Mouse (Mus musculus): ENCODE measurements around the gene Esm1. TPM values are rescaled to one million over a fixed set of nuclear protein-coding genes. Genes with fewer than 3 reads are reported as not detected.
"Not testable (repeated sequence)": the region's sequence is repeated elsewhere in the genome, so short reads cannot be mapped to it uniquely, and the experiment has no call there.

Esm1 gene
- polyA plus RNA-seq, 1 experiment from 2014 or later: 1.9 TPM

- ATAC-seq (ENCODE audit: insufficient number of reproducible peaks, insufficient read depth, low FRiP score, low TSS enrichment, low read depth): no peak
Measured at GRCm38 (mm10) chr13:113227666-113228463, 18.4 kb downstream of the Esm1 start.

GRCm38 (mm10) chr13:113242129-113242528, 32.7 kb downstream of the Esm1 start:
- Histone ChIP-seq H3K9me3 (no peaks in the 10 kb centered on the region), H3K4me3 (replicated peaks) (no peak overlapping the region), H3K4me1 (replicated peaks) (0 out of 2 replicates have a peak, but pooled peaks cover 5% of the 10 kb centered on the region), H3K36me3 (no peaks in the 10 kb centered on the region), H3K9ac (replicated peaks) (no peak overlapping the region), H3K27ac (no peak overlapping the region), H3K27me3 (no peaks in the 10 kb centered on the region), H3K4me2 (no peak overlapping the region)
- 47% methylated on average over 6 of the region's 6 CpGs for WGBS
- ATAC-seq (ENCODE audit: insufficient number of reproducible peaks, insufficient read depth, low FRiP score, low TSS enrichment, low read depth): no peak

More at GRCm38 (mm10) chr13:113227666-113228463, 18.4 kb downstream of the Esm1 start:
- WGBS: 86% methylated on average over 17 of the region's 17 CpGs
- no peaks in the 10 kb centered on the region for H3K9me3 ChIP-seq
- H3K4me3 ChIP-seq (replicated peaks): no peak overlapping the region
- H3K9ac ChIP-seq (replicated peaks): no peak overlapping the region
- H3K27ac ChIP-seq: no peak overlapping the region
- peaks cover 4% of the 10 kb centered on the region; the same call in 1 of the 2 replicates for H3K27me3 ChIP-seq
- H3K4me1 ChIP-seq (replicated peaks): no peaks in the 10 kb centered on the region
- no peak overlapping the region for H3K4me2 ChIP-seq
- H3K36me3 ChIP-seq: no peaks in the 10 kb centered on the region

DNA sequence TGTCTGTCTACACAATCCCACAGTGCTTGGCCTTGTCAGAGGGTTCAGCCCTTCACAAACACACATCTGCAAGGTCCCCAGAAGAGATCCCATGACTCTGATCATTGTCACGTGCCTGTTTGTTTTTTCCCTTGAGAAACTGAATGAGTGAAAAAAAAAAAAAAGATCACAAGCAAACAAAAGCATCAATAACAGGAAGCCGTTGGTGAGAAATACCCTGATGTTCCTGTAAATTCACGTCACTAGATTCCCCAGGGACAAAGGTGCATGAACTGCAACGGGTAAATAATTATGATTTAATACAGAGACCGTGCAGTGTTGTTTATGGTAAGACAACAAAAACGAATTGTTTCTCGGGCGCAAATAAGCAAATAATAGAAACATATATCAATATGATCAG, 35.6 kb downstream of the Esm1 start:
- Histone ChIP-seq H3K36me3 (no peaks in the 10 kb centered on the region), H3K27me3 (no peaks in the 10 kb centered on the region), H3K9me3 (no peaks in the 10 kb centered on the region), H3K4me1 (replicated peaks) (0 out of 2 replicates have a peak, but pooled peaks cover 5% of the 10 kb centered on the region), H3K4me2 (no peak overlapping the region), H3K27ac (no peak overlapping the region), H3K9ac (replicated peaks) (no peak overlapping the region), H3K4me3 (replicated peaks) (no peak overlapping the region)
- no peak for ATAC-seq (ENCODE audit: insufficient number of reproducible peaks, insufficient read depth, low FRiP score, low TSS enrichment, low read depth)
- WGBS: 84% methylated on average over 8 of the region's 8 CpGs

- H3K36me3 ChIP-seq; H3K9me3 ChIP-seq; H3K9ac ChIP-seq (replicated peaks); H3K4me1 ChIP-seq (replicated peaks); H3K4me3 ChIP-seq (replicated peaks); H3K4me2 ChIP-seq; H3K27ac ChIP-seq; H3K27me3 ChIP-seq; ATAC-seq (ENCODE audit: insufficient number of reproducible peaks, insufficient read depth, low FRiP score, low TSS enrichment, low read depth): not testable (repeated sequence)
- 77% methylated on average over 7 of the region's 7 CpGs for WGBS
Measured at GRCm38 (mm10) chr13:113252580-113252979, 43.1 kb downstream of the Esm1 start.

DNA sequence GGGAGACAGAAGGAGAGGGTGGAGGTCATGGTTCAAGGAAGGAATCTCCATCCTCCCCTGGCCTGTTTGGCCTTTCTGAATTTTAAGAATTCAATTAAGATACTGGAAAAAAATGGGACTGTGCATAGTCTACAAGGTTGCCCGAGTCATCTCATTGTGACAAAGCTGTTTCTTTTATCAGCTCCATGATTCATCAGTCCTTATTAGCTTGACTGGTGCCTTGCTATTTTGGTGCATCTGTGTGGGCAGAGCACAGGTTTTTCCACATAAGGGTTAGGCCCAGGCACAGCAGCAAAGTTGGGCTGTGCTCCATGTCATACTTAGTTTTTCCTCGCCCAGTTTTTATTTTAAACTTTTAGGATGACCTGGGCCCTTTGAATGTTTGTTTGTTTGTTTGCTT, 47.3 kb downstream of the Esm1 start:
- H3K9ac ChIP-seq (replicated peaks): no peak overlapping the region
- no peak overlapping the region for H3K4me3 ChIP-seq (replicated peaks)
- H3K27me3 ChIP-seq: no peaks in the 10 kb centered on the region
- no peaks in the 10 kb centered on the region for H3K36me3 ChIP-seq
- H3K4me1 ChIP-seq (replicated peaks): no peaks in the 10 kb centered on the region
- 86% methylated on average over 2 of the region's 2 CpGs for WGBS
- no peak overlapping the region for H3K27ac ChIP-seq
- H3K4me2 ChIP-seq: no peak overlapping the region
- H3K9me3 ChIP-seq: no peaks in the 10 kb centered on the region
- ATAC-seq (ENCODE audit: insufficient number of reproducible peaks, insufficient read depth, low FRiP score, low TSS enrichment, low read depth): no peak

- no peak for ATAC-seq (ENCODE audit: insufficient number of reproducible peaks, insufficient read depth, low FRiP score, low TSS enrichment, low read depth)
- no peaks in the 10 kb centered on the region for H3K4me1 ChIP-seq (replicated peaks)
- H3K9me3 ChIP-seq: no peaks in the 10 kb centered on the region
- no peak overlapping the region for H3K4me2 ChIP-seq
- H3K27me3 ChIP-seq: no peaks in the 10 kb centered on the region
- WGBS: 51% methylated on average over 5 of the region's 5 CpGs
- no peak overlapping the region for H3K4me3 ChIP-seq (replicated peaks)
- H3K9ac ChIP-seq (replicated peaks): no peak overlapping the region
- no peak overlapping the region for H3K27ac ChIP-seq
- H3K36me3 ChIP-seq: no peaks in the 10 kb centered on the region
Measured at GRCm38 (mm10) chr13:113257190-113257589, 47.7 kb downstream of the Esm1 start.

GRCm38 (mm10) chr13:113259237-113259636, 49.8 kb downstream of the Esm1 start:
- Histone ChIP-seq H3K9ac (replicated peaks) (no peak overlapping the region), H3K4me3 (replicated peaks) (no peak overlapping the region), H3K36me3 (no peaks in the 10 kb centered on the region), H3K9me3 (no peaks in the 10 kb centered on the region), H3K27me3 (no peaks in the 10 kb centered on the region), H3K4me2 (no peak overlapping the region), H3K4me1 (replicated peaks) (no peaks in the 10 kb centered on the region), H3K27ac (no peak overlapping the region)
- 84% methylated on average over 5 of the region's 5 CpGs for WGBS
- no peak for ATAC-seq (ENCODE audit: insufficient number of reproducible peaks, insufficient read depth, low FRiP score, low TSS enrichment, low read depth)

DNA sequence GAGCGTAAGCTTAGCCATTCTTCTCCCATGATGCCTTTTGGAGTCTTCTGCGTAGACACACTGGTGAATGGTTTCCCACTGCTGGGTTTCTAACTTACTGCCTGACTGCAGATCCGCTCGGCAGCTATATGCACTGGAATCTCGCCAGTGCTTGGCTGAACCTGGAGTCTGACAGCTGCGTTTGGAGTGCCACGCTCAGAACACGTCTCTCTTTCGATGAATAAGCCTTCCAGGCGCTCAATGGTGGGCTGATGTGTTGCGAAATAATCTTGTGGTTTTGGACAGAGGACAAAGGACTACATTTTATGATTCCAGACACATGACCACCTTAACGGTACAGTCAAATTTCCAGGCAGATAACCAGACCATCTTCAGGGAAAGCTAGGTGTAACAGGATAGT, 53.4 kb downstream of the Esm1 start:
- Histone ChIP-seq H3K4me2 (no peak overlapping the region), H3K4me1 (replicated peaks) (0 out of 2 replicates have a peak, but pooled peaks cover 3% of the 10 kb centered on the region), H3K36me3 (no peaks in the 10 kb centered on the region), H3K27me3 (no peaks in the 10 kb centered on the region), H3K9me3 (no peaks in the 10 kb centered on the region), H3K27ac (no peak overlapping the region), H3K9ac (replicated peaks) (no peak overlapping the region), H3K4me3 (replicated peaks) (no peak overlapping the region)
- ATAC-seq (ENCODE audit: insufficient number of reproducible peaks, insufficient read depth, low FRiP score, low TSS enrichment, low read depth): no peak
- 86% methylated on average over 12 of the region's 12 CpGs for WGBS

DNA sequence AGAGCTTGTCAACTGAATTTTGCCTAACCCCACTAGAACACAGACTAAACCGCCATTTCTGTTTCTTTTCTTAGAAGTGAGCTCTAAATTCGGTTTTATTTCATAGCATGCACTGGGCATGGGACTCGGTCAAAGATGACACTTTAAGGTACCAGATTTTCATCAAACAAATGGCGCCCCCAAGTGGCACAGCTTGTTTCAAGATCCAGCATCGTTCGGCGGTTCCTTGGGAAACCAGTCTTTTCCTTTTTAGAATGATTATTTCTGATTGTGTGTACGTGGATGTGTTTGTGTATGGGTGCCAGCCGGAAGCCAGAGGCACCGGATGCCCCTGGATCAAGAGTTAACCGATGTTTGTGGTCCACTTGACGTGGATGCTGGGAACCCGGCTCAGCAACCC, 55.8 kb downstream of the Esm1 start:
- no peaks in the 10 kb centered on the region for H3K36me3 ChIP-seq
- no peak overlapping the region for H3K4me2 ChIP-seq
- H3K27ac ChIP-seq: no peak overlapping the region
- H3K9ac ChIP-seq (replicated peaks): no peak overlapping the region
- no peak for ATAC-seq (ENCODE audit: insufficient number of reproducible peaks, insufficient read depth, low FRiP score, low TSS enrichment, low read depth)
- 0 out of 2 replicates have a peak, but pooled peaks cover 3% of the 10 kb centered on the region for H3K4me1 ChIP-seq (replicated peaks)
- no peaks in the 10 kb centered on the region for H3K9me3 ChIP-seq
- 27% methylated on average over 13 of the region's 13 CpGs for WGBS
- H3K27me3 ChIP-seq: no peaks in the 10 kb centered on the region
- no peak overlapping the region for H3K4me3 ChIP-seq (replicated peaks)

- Histone ChIP-seq H3K9ac (replicated peaks) (no peak overlapping the region), H3K4me2 (0 out of 2 replicates have a peak overlapping the region, but pooled peaks have one; percentile 6), H3K9me3 (no peaks in the 10 kb centered on the region), H3K4me3 (replicated peaks) (no peak overlapping the region), H3K27me3 (no peaks in the 10 kb centered on the region), H3K27ac (no peak overlapping the region), H3K4me1 (replicated peaks) (0 out of 2 replicates have a peak, but pooled peaks cover 3% of the 10 kb centered on the region), H3K36me3 (no peaks in the 10 kb centered on the region)
- WGBS: 32% methylated on average over 9 of the region's 9 CpGs
- no peak for ATAC-seq (ENCODE audit: insufficient number of reproducible peaks, insufficient read depth, low FRiP score, low TSS enrichment, low read depth)
Measured at GRCm38 (mm10) chr13:113266495-113266951, 57.1 kb downstream of the Esm1 start.

GRCm38 (mm10) chr13:113267204-113267603, 57.7 kb downstream of the Esm1 start:
- no peak for ATAC-seq (ENCODE audit: insufficient number of reproducible peaks, insufficient read depth, low FRiP score, low TSS enrichment, low read depth)
- WGBS: 90% methylated on average over 3 of the region's 3 CpGs
- Histone ChIP-seq H3K9ac (replicated peaks) (no peak overlapping the region), H3K9me3 (no peaks in the 10 kb centered on the region), H3K4me1 (replicated peaks) (0 out of 2 replicates have a peak, but pooled peaks cover 3% of the 10 kb centered on the region), H3K27ac (no peak overlapping the region), H3K27me3 (no peaks in the 10 kb centered on the region), H3K4me2 (no peak overlapping the region), H3K36me3 (no peaks in the 10 kb centered on the region), H3K4me3 (replicated peaks) (no peak overlapping the region)

Measured in limb, embryonic 12.5 days (tissue).